Mouse (Mus musculus) erythroid progenitor cell, adult 5-6 weeks (primary cell): Measurements from ENCODE around the gene Bcl2. TPM values are rescaled to one million over a fixed set of nuclear protein-coding genes. Genes with fewer than 3 reads are reported as not detected.
"Not testable (repeated sequence)": the region's sequence is repeated elsewhere in the genome, so short reads cannot be mapped to it uniquely, and the experiment has no call there.

Source experiments
- ATAC-seq: replicated peaks from 2 replicates; pipeline ENCODE4 v1.8.0; 2016; ENCODE audit warnings: moderate number of reproducible peaks, mild to moderate bottlenecking, moderate TSS enrichment, inconsistent platforms; ENCODE audit not compliant: poor library complexity, low FRiP score, severe bottlenecking
- total RNA-seq, 2 experiments: library from RNA; stranded (forward) in 1 of 2; stranded (reverse) in 1 of 2; fragments of 150-400 nt in 1 of 2; fragments of 186-747, 209-891 nt in 1 of 2; gene quantifications; 2 replicates each; pipeline versions ENCODE4 v1.2.3 to v1.2.4; 2015 to 2017; ENCODE audit warnings: low replicate concordance in 2 of 2

The Bcl2 gene
- total RNA-seq, 2 experiments from 2014 or later: 1.1 to 6.7 TPM

DNA sequence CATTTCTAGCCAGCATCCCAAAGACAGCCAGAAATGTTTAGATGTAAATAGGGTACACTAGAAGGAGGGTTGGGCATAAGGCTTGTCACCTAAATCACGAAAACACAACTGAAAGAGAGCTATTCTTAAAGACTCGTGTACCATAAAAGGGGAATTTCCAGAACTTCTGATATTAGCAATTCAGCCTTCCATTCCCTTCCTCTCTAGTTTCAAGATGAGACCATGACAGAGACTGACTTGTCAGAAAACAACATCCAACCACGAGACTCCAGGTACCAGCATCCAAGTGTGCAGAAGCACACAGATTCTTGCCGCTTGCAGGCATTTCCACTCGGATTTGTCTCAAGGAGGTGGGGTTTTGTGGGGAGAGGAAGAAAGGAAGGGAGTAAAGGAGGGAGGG is 146.6 kb downstream of the Bcl2 start:
- ATAC-seq: no peak

- ATAC-seq: no peak
Observed at GRCm38 (mm10) chr1:106566120-106567086, 147.7 kb downstream of the Bcl2 start.

DNA sequence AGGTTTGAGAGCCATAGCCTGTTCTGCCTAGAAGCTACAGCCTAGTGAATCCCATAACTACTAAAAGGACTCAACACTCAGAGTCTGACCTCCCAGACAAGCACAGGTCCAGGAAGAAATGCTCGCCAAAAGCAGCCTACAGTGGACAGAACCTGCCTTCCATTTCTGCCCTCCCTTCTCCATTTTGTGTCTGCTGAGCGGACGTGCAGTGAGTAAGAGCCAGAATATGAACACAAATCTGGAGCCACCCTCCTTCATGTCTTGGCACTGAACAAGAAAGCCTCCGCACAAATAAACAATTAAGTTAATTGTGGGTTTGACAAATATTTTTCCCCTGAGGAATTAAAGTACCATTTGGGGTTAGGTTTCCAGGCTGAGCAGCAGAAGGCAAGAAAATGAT is 148.8 kb downstream of the Bcl2 start:
- no peak for ATAC-seq

DNA sequence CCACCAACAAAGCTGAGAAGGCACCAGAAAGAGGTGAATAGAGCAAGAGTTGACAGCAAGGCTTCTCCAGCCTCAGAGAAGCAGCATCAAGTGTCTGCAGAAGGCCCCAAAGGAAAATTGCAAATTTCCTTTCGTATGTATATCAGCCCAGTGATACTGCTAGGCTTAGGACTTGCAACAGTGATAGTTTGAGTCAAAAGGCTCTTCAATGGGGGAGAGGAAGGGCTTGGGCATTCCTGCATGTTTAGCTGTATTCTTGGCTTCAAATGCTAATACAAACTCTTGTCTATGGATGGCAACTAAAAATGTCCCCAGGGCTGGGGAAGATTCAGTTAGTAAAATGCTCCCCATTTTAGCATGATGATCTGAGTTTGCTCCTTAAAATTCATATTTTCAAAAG is 149.6 kb downstream of the Bcl2 start:
- ATAC-seq: no peak

DNA sequence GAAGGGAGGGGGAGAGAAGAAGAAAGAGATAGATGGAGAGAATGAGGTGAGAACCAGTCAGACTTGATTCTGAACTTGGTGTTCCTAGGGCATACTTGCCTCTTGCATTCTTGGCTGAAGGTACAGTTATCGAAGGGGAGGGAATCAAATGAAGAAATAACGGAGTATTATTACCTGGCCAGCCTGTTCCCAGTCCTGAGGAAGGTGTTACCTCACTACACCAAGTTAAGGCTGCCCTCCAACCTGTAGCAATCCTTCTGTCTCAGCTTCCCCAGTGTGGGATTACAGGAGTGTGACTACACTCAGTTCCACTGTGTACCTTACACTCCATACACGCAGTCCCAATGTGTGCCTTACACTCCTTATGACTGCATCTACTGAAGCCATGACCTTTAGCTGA is 151.3 kb downstream of the Bcl2 start:
- ATAC-seq: no peak

GRCm38 (mm10) chr1:106561085-106561760 is 152.9 kb downstream of the Bcl2 start:
- no peak for ATAC-seq

GRCm38 (mm10) chr1:106560105-106560504 is 154.0 kb downstream of the Bcl2 start:
- no peak for ATAC-seq

DNA sequence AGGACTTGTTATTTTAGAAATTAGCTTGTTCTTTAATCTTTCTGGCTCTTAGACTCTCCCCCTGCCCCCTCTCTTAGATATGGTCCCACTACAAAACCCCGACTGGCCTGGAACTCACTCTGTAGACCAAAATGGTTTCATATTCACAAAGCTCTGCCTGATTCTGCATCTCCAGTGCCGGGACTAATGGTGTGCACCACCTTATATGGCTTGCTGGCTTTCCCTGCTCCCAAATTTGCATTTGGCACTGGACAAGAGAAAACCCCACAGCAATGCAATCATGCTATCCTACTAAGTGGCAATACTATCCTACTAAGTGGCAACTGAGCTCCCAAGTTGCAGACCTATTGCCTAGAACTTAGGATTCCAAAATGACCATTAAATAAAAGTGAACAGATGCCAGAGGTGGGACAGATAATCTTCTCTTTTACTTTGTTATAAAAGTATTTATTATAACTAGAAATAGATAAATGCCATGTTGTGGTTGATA is 154.9 kb downstream of the Bcl2 start:
- ATAC-seq: no peak

GRCm38 (mm10) chr1:106555498-106556168 is 158.4 kb downstream of the Bcl2 start:
- ATAC-seq: no peak

DNA sequence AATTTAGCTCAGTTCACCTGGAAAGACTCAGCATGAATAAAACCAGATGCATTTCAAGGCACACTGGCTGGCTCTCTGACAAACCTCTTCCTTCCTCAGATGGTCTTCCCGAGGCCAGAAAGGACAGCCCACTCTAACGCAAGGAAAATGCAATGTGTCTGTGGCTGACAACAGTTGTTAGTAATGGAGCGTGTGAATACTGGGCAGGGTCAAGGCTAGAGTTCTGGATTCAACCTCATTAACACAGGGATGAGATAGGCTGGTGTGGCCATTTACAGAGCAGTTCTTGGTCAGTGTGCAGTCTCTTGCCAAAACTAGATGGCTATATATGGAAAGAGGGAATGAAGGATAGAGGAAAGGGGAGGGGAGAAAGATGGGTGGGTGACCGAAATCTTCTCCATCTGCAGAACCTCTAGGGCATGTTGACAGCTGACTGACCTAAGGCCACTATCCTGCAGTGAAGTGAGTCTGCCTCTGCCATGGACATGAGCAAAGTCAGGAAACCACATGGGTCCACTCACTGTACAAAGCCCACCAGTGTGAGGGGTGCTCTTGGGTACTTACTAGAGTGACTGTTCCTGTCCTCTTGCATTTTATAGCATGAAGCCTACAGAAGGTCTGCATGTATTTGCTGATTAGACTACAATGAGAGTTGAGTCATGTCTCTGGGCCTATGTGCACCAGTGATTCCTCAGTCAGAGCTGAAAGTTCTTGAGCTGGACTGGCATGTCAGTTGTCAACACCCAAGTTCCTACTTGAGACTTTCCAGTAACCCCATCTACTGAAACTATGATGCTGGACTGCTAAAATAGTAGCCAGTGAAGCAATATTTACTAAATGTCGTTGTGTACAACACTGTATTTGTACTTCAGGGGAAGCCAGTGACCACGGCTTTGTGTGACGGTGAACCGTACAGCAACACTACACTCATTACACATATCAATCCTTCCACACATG is 159.9 kb downstream of the Bcl2 start:
- ATAC-seq: no peak

- ATAC-seq: no peak
Observed at GRCm38 (mm10) chr1:106552856-106553255, 161.2 kb downstream of the Bcl2 start.

DNA sequence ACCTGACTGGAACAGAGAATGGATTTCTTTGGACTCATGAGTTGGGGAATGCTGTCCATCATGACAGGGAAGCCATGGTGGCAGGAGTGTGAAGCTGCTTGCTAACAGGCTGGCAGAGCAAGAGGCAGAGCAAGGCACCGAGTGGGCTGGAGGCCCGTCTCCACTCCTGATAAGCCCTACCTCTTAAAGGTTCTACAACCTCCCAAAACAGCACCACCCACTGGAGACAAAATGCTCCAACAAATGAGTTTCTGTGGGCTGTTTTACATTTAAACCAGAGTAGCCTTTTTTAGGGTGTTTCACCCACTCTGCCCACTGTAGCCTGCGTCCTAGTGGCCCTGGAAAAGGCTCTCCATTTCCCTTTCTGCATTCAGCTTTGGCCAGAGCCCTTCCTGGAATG is 163.5 kb downstream of the Bcl2 start:
- ATAC-seq: no peak

GRCm38 (mm10) chr1:106549025-106549424 is 165.0 kb downstream of the Bcl2 start:
- no peak for ATAC-seq

- no peak for ATAC-seq
Observed at GRCm38 (mm10) chr1:106544817-106545612, 169.1 kb downstream of the Bcl2 start.

DNA sequence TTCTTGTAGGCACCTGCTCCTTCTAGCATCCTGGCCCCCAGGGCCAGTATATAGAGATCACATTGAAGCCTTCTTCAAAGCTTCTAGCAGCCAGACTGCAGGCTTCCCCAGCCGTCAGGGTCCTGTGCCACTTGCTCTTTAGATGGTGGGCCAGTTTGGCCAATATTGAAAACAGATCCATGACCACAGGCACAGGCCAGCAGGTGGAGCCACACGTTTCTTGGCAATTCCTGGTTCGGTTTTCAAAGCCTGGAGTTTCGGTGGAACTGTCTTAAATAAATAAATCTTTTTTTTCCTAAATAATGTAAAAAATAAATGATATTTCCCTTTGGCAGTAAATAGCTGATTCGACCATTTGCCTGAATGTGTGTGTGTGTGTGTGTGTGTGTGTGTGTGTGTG is 171.3 kb downstream of the Bcl2 start:
- no peak for ATAC-seq

DNA sequence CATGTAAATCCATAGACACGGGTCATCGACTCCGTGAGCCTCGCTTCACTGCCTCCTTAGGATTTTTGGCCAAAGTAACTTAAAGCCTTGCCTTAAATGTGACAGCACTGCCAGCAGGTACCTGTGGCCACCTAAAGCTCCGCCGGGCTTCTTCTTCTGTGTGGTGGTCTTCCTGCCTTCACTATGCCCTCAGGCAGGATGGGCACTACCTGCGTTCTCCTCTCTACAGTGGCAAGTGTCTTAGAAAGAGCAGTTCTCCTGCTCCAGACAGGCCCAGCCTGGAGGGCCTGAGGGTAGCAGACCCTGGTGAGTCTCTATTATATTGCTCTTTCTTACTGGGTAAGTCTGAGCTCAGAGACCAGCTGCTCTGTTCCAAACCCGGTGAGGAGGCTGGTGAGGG is 172.2 kb downstream of the Bcl2 start:
- ATAC-seq: no peak

GRCm38 (mm10) chr1:106540130-106540529 is 173.9 kb downstream of the Bcl2 start:
- ATAC-seq: no peak

DNA sequence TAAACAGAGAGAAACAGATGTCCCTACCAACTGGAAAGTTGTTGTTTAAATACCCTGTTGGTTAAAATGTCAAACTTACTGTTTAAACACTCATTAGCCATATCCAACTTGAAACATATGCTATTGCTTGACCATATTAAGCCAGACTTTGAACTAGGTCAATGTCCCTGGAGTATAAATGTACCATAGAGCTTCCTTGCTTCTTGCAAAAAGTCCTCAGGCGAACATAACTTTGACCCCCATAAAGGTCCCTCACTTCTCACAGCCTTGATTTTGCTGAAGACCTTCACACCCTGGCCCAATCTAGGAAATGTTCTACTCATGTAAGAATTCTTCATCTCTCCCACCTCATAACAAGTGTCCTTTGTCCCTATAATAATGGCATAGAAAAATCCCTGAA is 175.0 kb downstream of the Bcl2 start:
- no peak for ATAC-seq

GRCm38 (mm10) chr1:106534835-106535234 is 179.2 kb downstream of the Bcl2 start:
- ATAC-seq: not testable (repeated sequence)
